Mouse (Mus musculus) midbrain, embryonic 10.5 days (tissue): ENCODE measurements around the gene Slc48a1. TPM values are rescaled to one million over a fixed set of nuclear protein-coding genes. Genes with fewer than 3 reads are reported as not detected.

Source experiments
- DNase-seq: peaks from one replicate; pipeline ENCODE4 v3.0.0-alpha.2; 2017; ENCODE audit warnings: low spot score
- H3K27ac ChIP-seq: fragments of 300-500 bp; sonication (generic); replicated peaks from 2 replicates; pipeline ENCODE4 v1.5.1; 2016; ENCODE audit warnings: mild to moderate bottlenecking
- H3K27me3 ChIP-seq: fragments of 300-500 bp; sonication (generic); 2 replicates; pipeline ENCODE4 v1.6.1; 2016; ENCODE audit warnings: low read depth, mild to moderate bottlenecking; ENCODE audit not compliant: poor library complexity, severe bottlenecking
- H3K36me3 ChIP-seq: fragments of 300-500 bp; sonication (generic); 2 replicates; pipeline ENCODE4 v1.6.1; 2016; ENCODE audit warnings: mild to moderate bottlenecking, moderate library complexity
- H3K4me1 ChIP-seq: fragments of 300-500 bp; sonication (generic); 2 replicates; pipeline ENCODE4 v1.6.1; 2016
- H3K4me3 ChIP-seq: fragments of 300-500 bp; sonication (generic); 2 replicates; pipeline ENCODE4 v1.5.1; 2016; ENCODE audit warnings: mild to moderate bottlenecking, moderate library complexity
- H3K9me3 ChIP-seq: fragments of 300-500 bp; sonication (generic); replicated peaks from 2 replicates; pipeline ENCODE4 v1.6.1; 2016; ENCODE audit warnings: mild to moderate bottlenecking
- WGBS: fragments of 180-500 bp; shearing (Covaris S2); methylation state at CpG from one replicate; pipeline ENCODE4 v1.1.7; 2016; 5-methylcytosine and 5-hydroxymethylcytosine counted together
- polyA plus RNA-seq: library from polyadenylated mRNA; unstranded; fragments of >200 nt; fragmentation: Nextera tagmentation; extraction: Ambion mirVana; gene quantifications from 2 replicates; pipeline ENCODE4 v1.2.1, GENCODE M21; 2016

The Slc48a1 gene
- polyA plus RNA-seq, 1 experiment from 2014 or later, result 30.5 TPM

GRCm38 (mm10) chr15:97800853-97801252 lies 22.5 kb downstream of the Slc48a1 start:
- WGBS, result 85% methylated on average over 13 of the region's 13 CpGs
- Histone ChIP-seq H3K27ac (peak overlapping the region; percentile 56), H3K36me3 (peaks cover 67% of the 10 kb centered on the region), H3K9me3 (no peaks in the 10 kb centered on the region), H3K4me3 (no peak overlapping the region), H3K27me3 (no peaks in the 10 kb centered on the region; the same call in 1 of the 2 replicates), H3K4me1 (peaks cover 56% of the 10 kb centered on the region)
- no peak for DNase-seq

- no peak for DNase-seq
- 82% methylated on average over 7 of the region's 7 CpGs for WGBS
- H3K36me3 ChIP-seq, result peaks cover 67% of the 10 kb centered on the region
- H3K4me3 ChIP-seq, result no peak overlapping the region
- H3K27me3 ChIP-seq, result no peaks in the 10 kb centered on the region; the same call in 1 of the 2 replicates
- no peaks in the 10 kb centered on the region for H3K9me3 ChIP-seq
- peaks cover 62% of the 10 kb centered on the region for H3K4me1 ChIP-seq
- 0 out of 2 replicates have a peak overlapping the region, but pooled peaks have one; percentile 75 for H3K27ac ChIP-seq
Measured at GRCm38 (mm10) chr15:97801811-97802210, 23.5 kb downstream of the Slc48a1 start.

DNA sequence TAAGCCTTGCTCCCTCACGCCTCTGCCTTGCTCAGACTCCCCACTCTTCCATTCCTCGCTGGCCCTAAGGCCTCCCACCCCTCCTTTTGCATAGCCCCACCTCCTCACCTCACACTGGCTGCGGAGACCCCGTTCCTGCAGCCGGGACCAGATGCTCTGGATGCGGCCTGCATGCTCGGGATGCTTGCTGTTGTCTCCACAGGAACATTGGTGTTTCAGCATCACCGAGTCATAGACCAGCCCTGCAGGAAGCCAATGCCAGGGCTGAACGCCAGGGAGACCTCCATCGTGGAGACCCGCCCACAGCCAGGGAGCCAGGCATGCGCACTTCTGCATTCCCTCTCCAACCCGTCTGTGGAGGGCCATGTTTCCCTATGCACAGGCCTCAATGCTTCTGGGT lies 24.3 kb downstream of the Slc48a1 start:
- Histone ChIP-seq H3K4me1 (peaks cover 56% of the 10 kb centered on the region), H3K27ac (peak overlapping the region; percentile 75), H3K9me3 (no peaks in the 10 kb centered on the region), H3K36me3 (peaks cover 67% of the 10 kb centered on the region), H3K4me3 (peak overlapping the region; percentile 47), H3K27me3 (no peaks in the 10 kb centered on the region; the same call in 1 of the 2 replicates)
- WGBS, result 10% methylated on average over 13 of the region's 13 CpGs
- peak; percentile 71 for DNase-seq

- no peak for DNase-seq
- H3K4me1 ChIP-seq, result peaks cover 18% of the 10 kb centered on the region
- H3K4me3 ChIP-seq, result no peak overlapping the region
- H3K36me3 ChIP-seq, result peaks cover 69% of the 10 kb centered on the region
- 79% methylated on average over 12 of the region's 12 CpGs for WGBS
- H3K9me3 ChIP-seq, result no peaks in the 10 kb centered on the region
- no peaks in the 10 kb centered on the region for H3K27me3 ChIP-seq
- H3K27ac ChIP-seq, result no peak overlapping the region
Measured at GRCm38 (mm10) chr15:97807867-97808266, 29.5 kb downstream of the Slc48a1 start.

DNA sequence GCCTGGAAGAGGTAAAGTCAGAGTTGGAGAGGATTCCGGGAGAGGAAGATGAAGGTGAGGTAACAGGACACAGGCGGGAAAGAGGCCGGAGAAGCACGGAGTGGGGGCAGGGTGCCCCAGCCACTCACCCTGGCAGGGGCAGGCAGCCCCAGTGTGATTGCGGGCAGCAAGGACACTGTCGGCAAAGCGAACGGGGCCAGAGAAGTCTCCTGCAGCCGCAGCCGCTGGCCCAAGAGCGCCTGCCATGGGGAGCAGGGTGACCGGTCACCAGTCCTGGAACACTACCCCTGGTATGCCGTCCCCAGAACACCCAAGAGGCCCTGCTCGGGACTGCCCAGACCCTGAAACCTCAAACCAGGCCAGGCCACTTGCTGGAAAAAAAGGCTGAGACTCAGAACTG lies 30.2 kb downstream of the Slc48a1 start:
- H3K27ac ChIP-seq, result no peak overlapping the region
- no peak for DNase-seq
- peaks cover 68% of the 10 kb centered on the region for H3K36me3 ChIP-seq
- peaks cover 22% of the 10 kb centered on the region for H3K4me1 ChIP-seq
- H3K27me3 ChIP-seq, result no peaks in the 10 kb centered on the region
- 83% methylated on average over 14 of the region's 14 CpGs for WGBS
- H3K9me3 ChIP-seq, result no peaks in the 10 kb centered on the region
- no peak overlapping the region for H3K4me3 ChIP-seq

DNA sequence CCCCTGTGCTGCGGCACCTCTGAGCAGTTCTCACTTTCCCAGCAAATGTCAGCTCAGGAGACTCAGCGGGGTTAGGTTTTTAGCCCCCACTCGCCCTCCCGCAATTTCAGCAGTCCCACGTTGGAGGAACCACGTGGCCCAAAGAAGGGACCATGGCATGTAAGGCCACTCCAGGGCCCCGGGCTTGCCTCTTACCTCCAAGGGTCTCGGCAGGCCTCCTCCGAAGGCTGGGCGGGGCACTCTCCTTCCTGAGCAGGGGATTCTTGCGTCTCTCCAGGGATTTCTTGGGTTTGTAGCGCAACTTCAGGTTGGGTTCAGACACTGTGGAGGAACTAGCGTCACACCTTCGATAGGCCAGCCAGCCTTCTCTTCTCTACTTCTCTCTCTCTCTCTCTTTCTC lies 30.9 kb downstream of the Slc48a1 start:
- Histone ChIP-seq H3K27me3 (no peaks in the 10 kb centered on the region), H3K9me3 (no peaks in the 10 kb centered on the region), H3K4me3 (no peak overlapping the region), H3K4me1 (peaks cover 29% of the 10 kb centered on the region), H3K36me3 (peaks cover 65% of the 10 kb centered on the region), H3K27ac (no peak overlapping the region)
- DNase-seq, result no peak
- WGBS, result 86% methylated on average over 14 of the region's 14 CpGs

- Histone ChIP-seq H3K4me1 (peaks cover 37% of the 10 kb centered on the region), H3K27ac (no peak overlapping the region), H3K36me3 (peaks cover 58% of the 10 kb centered on the region), H3K9me3 (no peaks in the 10 kb centered on the region), H3K27me3 (no peaks in the 10 kb centered on the region), H3K4me3 (no peak overlapping the region)
- no peak for DNase-seq
- WGBS, result 88% methylated on average over 5 of the region's 5 CpGs
Measured at GRCm38 (mm10) chr15:97809942-97810341, 31.6 kb downstream of the Slc48a1 start.

GRCm38 (mm10) chr15:97810399-97810798 lies 32.1 kb downstream of the Slc48a1 start:
- no peaks in the 10 kb centered on the region for H3K27me3 ChIP-seq
- WGBS, result 88% methylated on average over 5 of the region's 5 CpGs
- no peak overlapping the region for H3K4me3 ChIP-seq
- peaks cover 38% of the 10 kb centered on the region for H3K4me1 ChIP-seq
- no peak overlapping the region for H3K27ac ChIP-seq
- no peaks in the 10 kb centered on the region for H3K9me3 ChIP-seq
- DNase-seq, result no peak
- H3K36me3 ChIP-seq, result peaks cover 56% of the 10 kb centered on the region

DNA sequence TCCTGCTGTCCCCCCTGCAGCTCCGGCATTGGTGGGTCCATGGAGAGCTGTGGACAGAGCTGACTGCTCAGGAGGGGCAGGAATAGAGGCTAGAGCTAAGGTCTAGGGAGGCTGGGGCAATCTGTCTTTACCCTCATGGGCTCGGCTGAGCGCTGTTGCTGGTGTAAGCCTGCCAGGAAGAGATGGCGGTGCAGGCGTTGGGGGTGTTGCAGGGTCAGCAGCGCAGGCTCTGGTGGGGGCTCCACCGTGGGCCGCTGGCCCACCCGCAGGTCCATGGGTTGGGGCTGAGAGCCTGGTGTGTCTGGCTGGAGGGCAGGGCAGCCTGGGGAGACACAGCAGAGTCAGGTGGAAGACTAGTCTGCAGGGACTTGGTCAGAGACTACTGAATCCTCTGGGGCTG lies 33.0 kb downstream of the Slc48a1 start:
- Histone ChIP-seq H3K9me3 (no peaks in the 10 kb centered on the region), H3K4me1 (peaks cover 36% of the 10 kb centered on the region), H3K4me3 (no peak overlapping the region), H3K36me3 (peaks cover 52% of the 10 kb centered on the region), H3K27ac (0 out of 2 replicates have a peak overlapping the region, but pooled peaks have one; percentile 15), H3K27me3 (no peaks in the 10 kb centered on the region)
- WGBS, result 87% methylated on average over 9 of the region's 9 CpGs
- no peak for DNase-seq

- WGBS, result 83% methylated on average over 6 of the region's 6 CpGs
- Histone ChIP-seq H3K4me1 (peaks cover 32% of the 10 kb centered on the region), H3K27me3 (no peaks in the 10 kb centered on the region), H3K36me3 (peaks cover 49% of the 10 kb centered on the region), H3K9me3 (no peaks in the 10 kb centered on the region), H3K4me3 (no peak overlapping the region), H3K27ac (peak overlapping the region; percentile 64; the same call in 1 of the 2 replicates)
- no peak for DNase-seq
Measured at GRCm38 (mm10) chr15:97812126-97812525, 33.8 kb downstream of the Slc48a1 start.

DNA sequence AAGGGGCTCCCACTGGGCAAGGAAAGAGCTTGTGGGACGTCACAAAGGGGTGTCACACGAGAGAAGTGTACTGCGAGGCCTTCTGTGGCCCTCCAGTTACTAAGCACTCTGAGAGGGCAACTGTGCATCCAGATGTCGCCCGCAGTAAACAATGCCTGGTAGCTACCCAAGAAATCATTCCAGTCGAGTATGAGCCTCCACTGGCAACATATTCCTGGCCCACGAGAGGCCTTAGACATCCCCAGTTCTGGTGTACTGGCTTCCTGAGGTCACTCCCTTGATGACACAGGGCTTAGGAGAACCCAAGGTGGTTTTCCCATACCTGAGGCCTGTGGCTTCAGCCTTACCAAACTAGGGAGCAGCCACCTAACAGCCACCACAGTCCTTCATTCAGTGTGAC lies 34.6 kb downstream of the Slc48a1 start:
- Histone ChIP-seq H3K36me3 (peaks cover 42% of the 10 kb centered on the region), H3K27me3 (no peaks in the 10 kb centered on the region), H3K4me1 (peaks cover 32% of the 10 kb centered on the region), H3K4me3 (no peak overlapping the region), H3K9me3 (no peaks in the 10 kb centered on the region), H3K27ac (peak overlapping the region; percentile 64; the same call in 1 of the 2 replicates)
- DNase-seq, result no peak
- WGBS, result 78% methylated on average over 7 of the region's 7 CpGs

DNA sequence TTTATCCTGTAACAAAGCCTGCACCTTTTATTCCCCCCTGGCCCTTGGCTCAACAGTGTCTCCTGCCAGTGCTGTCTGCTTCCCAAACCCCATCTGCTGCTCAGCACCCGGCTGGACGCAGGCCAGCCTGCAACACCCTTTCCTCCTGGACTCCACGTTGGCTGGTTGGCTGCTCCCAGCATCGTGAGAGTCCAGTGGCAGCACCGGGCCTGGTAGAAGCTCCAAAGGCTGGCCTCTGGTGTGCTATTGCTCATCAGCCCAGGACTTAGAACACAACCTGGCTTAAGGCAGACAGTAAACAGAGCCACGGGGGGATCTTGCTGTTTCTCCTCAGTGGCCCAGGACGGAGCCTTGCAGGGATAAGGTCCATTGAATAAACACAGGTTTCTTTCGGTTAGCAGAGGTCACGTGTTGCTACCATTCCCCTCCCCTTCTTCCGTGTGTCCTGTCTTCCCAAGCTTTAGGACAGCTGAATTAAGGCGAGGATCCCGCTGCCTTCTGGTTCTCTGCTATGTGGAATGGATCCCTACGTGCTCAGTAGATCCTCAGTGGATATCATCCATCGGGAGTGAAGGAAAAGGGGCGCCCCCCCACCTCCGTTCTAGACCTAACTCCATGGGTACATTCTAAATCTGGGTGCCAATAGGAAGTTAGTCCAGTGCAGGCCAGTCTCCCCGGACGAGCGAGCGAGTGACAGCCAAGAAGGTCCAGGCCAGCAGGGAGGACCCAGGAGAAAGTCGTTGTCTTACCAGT lies 35.3 kb downstream of the Slc48a1 start:
- no peak for DNase-seq

DNA sequence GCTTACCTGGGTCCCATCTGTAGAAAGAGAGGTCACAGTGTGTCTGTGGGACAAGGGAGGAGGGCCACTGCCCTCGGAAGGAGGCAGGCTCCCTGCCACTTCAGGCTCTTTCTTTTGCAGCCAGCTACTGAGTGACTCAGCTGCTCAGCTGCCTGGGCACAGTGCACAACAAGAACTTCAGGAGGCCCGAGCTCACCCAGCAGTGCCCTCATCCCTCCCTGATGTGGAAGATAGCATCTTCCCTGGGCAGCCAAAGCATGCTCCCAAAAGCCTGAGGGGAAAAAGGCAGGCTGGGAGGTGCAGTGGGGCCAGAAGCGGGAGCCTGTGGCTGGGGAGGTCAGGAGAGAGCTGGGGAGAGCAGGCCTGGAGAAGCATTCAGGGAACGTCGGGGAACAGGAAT lies 36.4 kb downstream of the Slc48a1 start:
- H3K27me3 ChIP-seq, result no peaks in the 10 kb centered on the region
- no peak overlapping the region for H3K4me3 ChIP-seq
- H3K27ac ChIP-seq, result peak overlapping the region; percentile 14; the same call in 1 of the 2 replicates
- H3K9me3 ChIP-seq, result no peaks in the 10 kb centered on the region
- DNase-seq, result no peak
- WGBS, result 61% methylated on average over 5 of the region's 5 CpGs
- peaks cover 37% of the 10 kb centered on the region for H3K4me1 ChIP-seq
- H3K36me3 ChIP-seq, result peaks cover 24% of the 10 kb centered on the region

More for the DNA sequence above, 35.3 kb downstream of the Slc48a1 start:
- peaks cover 37% of the 10 kb centered on the region for H3K4me1 ChIP-seq
- WGBS, result 51% methylated on average over 21 of the region's 21 CpGs
- peak overlapping the region; percentile 64 for H3K27ac ChIP-seq
- H3K27me3 ChIP-seq, result no peaks in the 10 kb centered on the region
- H3K9me3 ChIP-seq, result no peaks in the 10 kb centered on the region
- peaks cover 34% of the 10 kb centered on the region for H3K36me3 ChIP-seq
- H3K4me3 ChIP-seq, result no peak overlapping the region
